Mouse (Mus musculus): ENCODE measurements around the gene Nphp3. TPM values are rescaled to one million over a fixed set of nuclear protein-coding genes. Genes with fewer than 3 reads are reported as not detected.
A peak's percentile ranks its signal among the peaks of the same experiment; 100 is the strongest.

Nphp3 gene
- polyA plus RNA-seq, 1 experiment from 2014 or later: 1.00 TPM

DNA sequence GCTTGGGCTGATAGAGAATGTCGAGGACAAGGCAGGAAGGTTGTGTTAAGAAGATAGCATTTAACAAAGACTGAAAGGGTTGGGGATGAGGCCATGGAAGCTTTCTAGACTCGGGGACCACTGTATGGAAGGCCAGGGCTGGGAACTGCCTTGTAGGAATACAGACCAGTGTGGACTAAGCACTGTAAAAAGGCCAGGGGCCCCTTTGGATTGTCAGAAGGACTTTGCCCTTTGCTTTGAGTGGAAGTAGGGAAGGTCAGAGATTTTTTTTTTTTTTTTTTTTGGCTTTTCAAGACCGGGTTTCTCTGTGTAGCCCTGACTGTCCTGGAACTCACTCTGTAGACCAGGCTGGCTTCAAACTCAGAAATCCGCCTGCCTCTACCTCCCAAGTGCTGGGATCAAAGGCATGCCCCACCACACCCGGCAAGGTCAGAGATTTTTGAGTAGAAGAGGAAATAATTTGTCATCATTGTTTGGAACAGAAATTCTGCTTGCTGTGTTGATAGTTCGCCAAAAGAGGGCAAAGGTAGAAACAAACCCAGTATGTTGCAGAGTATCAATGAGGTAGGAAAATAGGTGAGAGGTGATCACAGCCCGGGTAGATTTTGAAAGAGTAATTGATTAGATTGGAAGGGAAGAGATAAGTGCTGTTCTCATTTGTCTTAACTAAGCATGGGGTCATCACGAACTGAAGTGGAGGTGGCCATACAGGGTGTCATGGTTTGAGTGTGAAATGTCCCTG, 68.7 kb downstream of the Nphp3 start:
- Histone ChIP-seq H3K9ac (replicated peaks) (no peak overlapping the region), H3K4me3 (ENCODE audit: low read depth, low read length) (no peak overlapping the region), H3K4me1 (ENCODE audit: insufficient read depth) (peaks cover 7% of the 10 kb centered on the region), H3K27ac (ENCODE audit: low read depth) (peak overlapping the region; percentile 81), H3K4me2 (ENCODE audit: low read depth, low read length) (peak overlapping the region; percentile 40), H3K9me3 (ENCODE audit: low read length) (no peaks in the 10 kb centered on the region), H3K27me3 (ENCODE audit: insufficient read depth, low read length) (no peaks in the 10 kb centered on the region), H3K36me3 (replicated peaks; ENCODE audit: insufficient read depth, low read length) (peaks cover 3% of the 10 kb centered on the region; the same call in 1 of the 2 replicates)
- TF ChIP-seq EP300 (IDR thresholded peaks at IDR 0.05; ENCODE audit: low read depth) (no peak), CTCF (IDR thresholded peaks at IDR 0.05; ENCODE audit: low read depth) (no peak)
- 48% methylated on average over 8 of the region's 8 CpGs for WGBS (ENCODE audit: insufficient replicate concordance)
- ATAC-seq (peak; percentile 87), DNase-seq (no peak)

DNA sequence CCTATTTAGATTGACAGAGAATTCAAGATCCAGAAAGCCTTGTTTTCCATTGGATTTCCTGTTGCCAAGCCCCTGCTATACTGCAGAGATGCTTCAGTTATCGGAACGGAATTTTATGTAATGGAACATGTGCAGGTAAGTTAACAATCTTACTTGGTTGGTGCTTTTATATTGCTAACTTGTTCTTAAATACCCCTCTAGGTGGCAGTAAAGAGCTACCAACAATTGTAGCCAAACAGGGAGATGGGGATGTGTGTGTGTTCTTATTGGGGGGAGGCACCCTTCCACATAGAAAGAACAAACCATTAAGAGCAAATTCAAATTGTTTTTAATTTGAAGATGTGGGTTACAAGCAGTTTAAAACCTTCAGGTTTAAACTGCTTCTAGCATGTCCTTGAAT, 73.5 kb downstream of the Nphp3 start:
- no peak for TF ChIP-seq EP300 (IDR thresholded peaks at IDR 0.05; ENCODE audit: low read depth)
- peak; percentile 68 for TF ChIP-seq CTCF (IDR thresholded peaks at IDR 0.05; ENCODE audit: low read depth)
- H3K27ac ChIP-seq (ENCODE audit: low read depth): no peak overlapping the region
- no peaks in the 10 kb centered on the region for H3K9me3 ChIP-seq (ENCODE audit: low read length)
- DNase-seq (no peak), ATAC-seq (no peak)
- peaks cover 5% of the 10 kb centered on the region; the same call in 1 of the 2 replicates for H3K4me1 ChIP-seq (ENCODE audit: insufficient read depth)
- H3K4me2 ChIP-seq (ENCODE audit: low read depth, low read length): no peak overlapping the region
- H3K4me3 ChIP-seq (ENCODE audit: low read depth, low read length): no peak overlapping the region
- H3K27me3 ChIP-seq (ENCODE audit: insufficient read depth, low read length): no peaks in the 10 kb centered on the region
- WGBS (ENCODE audit: insufficient replicate concordance): 61% methylated on average over 2 of the region's 2 CpGs
- H3K9ac ChIP-seq (replicated peaks): no peak overlapping the region
- H3K36me3 ChIP-seq (replicated peaks; ENCODE audit: insufficient read depth, low read length): peaks cover 13% of the 10 kb centered on the region; the same call in 1 of the 2 replicates

DNA sequence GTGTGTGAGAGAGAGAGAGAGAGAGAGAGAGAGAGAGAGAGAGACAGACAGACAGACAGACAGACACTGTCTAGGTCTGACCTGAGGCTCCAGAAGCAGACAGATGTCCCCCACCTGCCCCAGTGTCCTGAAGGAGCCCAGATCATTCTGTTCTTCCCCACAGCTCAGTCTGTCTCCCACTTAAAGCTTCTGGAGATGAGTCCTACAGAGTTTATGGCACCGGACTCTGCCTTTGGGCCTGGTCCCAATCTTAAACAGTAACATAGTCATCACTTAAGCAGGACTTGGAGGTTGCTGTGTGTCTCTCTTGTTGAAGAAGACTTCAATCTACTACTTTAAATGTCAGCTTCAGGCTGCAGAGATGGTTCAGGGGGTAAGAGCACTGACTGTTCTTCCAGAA, 76.4 kb downstream of the Nphp3 start:
- Histone ChIP-seq H3K4me3 (ENCODE audit: low read depth, low read length) (no peak overlapping the region), H3K36me3 (replicated peaks; ENCODE audit: insufficient read depth, low read length) (peaks cover 24% of the 10 kb centered on the region), H3K27ac (ENCODE audit: low read depth) (no peak overlapping the region), H3K27me3 (ENCODE audit: insufficient read depth, low read length) (no peaks in the 10 kb centered on the region), H3K4me1 (ENCODE audit: insufficient read depth) (no peaks in the 10 kb centered on the region), H3K4me2 (ENCODE audit: low read depth, low read length) (no peak overlapping the region), H3K9me3 (ENCODE audit: low read length) (no peaks in the 10 kb centered on the region), H3K9ac (replicated peaks) (no peak overlapping the region)
- no peak for TF ChIP-seq EP300 (IDR thresholded peaks at IDR 0.05; ENCODE audit: low read depth)
- TF ChIP-seq CTCF (IDR thresholded peaks at IDR 0.05; ENCODE audit: low read depth): no peak
- no peak for DNase-seq
- no peak for ATAC-seq
- 76% methylated on average over 1 of the region's 1 CpGs for WGBS (ENCODE audit: insufficient replicate concordance)

DNA sequence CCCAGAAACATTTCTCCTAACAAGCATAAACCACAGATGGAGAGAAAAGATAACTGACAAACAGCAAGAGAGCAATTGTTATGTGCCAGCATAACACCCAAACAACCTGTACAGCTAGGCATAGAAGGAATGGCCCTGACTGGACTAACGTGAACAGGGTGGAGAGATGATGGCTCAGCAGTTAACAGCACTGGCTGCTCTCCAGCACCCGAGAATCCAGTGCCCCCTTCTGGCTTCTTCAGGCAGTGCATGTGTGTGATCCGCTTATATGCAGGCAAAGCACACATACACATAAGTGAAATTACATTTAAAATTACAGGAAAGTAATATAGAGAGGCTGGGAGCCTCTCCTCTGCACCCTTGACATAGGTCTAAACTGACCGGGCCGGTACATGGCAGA, 77.0 kb downstream of the Nphp3 start:
- 48% methylated on average over 5 of the region's 5 CpGs for WGBS (ENCODE audit: insufficient replicate concordance)

DNA sequence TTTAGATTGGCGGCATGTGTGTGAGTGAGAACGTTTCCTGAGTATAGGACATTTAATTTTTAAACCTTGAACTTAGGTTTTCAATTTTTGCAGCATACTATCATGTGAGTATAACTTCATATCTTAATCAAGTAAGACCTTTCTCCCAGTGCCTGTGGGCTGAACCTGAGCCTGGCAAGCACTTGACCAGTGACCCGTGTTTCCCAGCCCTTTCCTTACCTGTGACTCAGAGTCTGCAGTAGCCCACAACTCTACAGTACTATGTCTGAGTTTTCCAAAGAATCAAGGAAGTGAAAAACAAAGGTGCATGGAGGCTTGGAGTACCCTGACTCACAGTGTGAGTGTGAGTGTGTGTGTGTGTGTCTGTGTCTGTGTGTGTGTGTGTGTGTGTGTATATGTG, 77.7 kb downstream of the Nphp3 start:
- no peaks in the 10 kb centered on the region for H3K4me1 ChIP-seq (ENCODE audit: insufficient read depth)
- no peaks in the 10 kb centered on the region for H3K27me3 ChIP-seq (ENCODE audit: insufficient read depth, low read length)
- DNase-seq (no peak), ATAC-seq (no peak)
- H3K9me3 ChIP-seq (ENCODE audit: low read length): no peaks in the 10 kb centered on the region
- H3K27ac ChIP-seq (ENCODE audit: low read depth): no peak overlapping the region
- H3K4me3 ChIP-seq (ENCODE audit: low read depth, low read length): no peak overlapping the region
- no peak overlapping the region for H3K4me2 ChIP-seq (ENCODE audit: low read depth, low read length)
- TF ChIP-seq CTCF (IDR thresholded peaks at IDR 0.05; ENCODE audit: low read depth) (no peak), EP300 (IDR thresholded peaks at IDR 0.05; ENCODE audit: low read depth) (no peak)
- WGBS (ENCODE audit: insufficient replicate concordance): 70% methylated on average over 3 of the region's 3 CpGs
- H3K36me3 ChIP-seq (replicated peaks; ENCODE audit: insufficient read depth, low read length): peaks cover 30% of the 10 kb centered on the region
- H3K9ac ChIP-seq (replicated peaks): no peak overlapping the region

More for the DNA sequence above, 77.0 kb downstream of the Nphp3 start:
- Histone ChIP-seq H3K36me3 (replicated peaks; ENCODE audit: insufficient read depth, low read length) (peaks cover 26% of the 10 kb centered on the region), H3K4me3 (ENCODE audit: low read depth, low read length) (no peak overlapping the region), H3K27me3 (ENCODE audit: insufficient read depth, low read length) (no peaks in the 10 kb centered on the region), H3K4me1 (ENCODE audit: insufficient read depth) (no peaks in the 10 kb centered on the region), H3K9me3 (ENCODE audit: low read length) (no peaks in the 10 kb centered on the region), H3K27ac (ENCODE audit: low read depth) (no peak overlapping the region), H3K9ac (replicated peaks) (no peak overlapping the region), H3K4me2 (ENCODE audit: low read depth, low read length) (no peak overlapping the region)
- TF ChIP-seq EP300 (IDR thresholded peaks at IDR 0.05; ENCODE audit: low read depth) (no peak), CTCF (IDR thresholded peaks at IDR 0.05; ENCODE audit: low read depth) (peak; percentile 75)
- ATAC-seq: peak; percentile 67
- DNase-seq: peak; percentile 75

DNA sequence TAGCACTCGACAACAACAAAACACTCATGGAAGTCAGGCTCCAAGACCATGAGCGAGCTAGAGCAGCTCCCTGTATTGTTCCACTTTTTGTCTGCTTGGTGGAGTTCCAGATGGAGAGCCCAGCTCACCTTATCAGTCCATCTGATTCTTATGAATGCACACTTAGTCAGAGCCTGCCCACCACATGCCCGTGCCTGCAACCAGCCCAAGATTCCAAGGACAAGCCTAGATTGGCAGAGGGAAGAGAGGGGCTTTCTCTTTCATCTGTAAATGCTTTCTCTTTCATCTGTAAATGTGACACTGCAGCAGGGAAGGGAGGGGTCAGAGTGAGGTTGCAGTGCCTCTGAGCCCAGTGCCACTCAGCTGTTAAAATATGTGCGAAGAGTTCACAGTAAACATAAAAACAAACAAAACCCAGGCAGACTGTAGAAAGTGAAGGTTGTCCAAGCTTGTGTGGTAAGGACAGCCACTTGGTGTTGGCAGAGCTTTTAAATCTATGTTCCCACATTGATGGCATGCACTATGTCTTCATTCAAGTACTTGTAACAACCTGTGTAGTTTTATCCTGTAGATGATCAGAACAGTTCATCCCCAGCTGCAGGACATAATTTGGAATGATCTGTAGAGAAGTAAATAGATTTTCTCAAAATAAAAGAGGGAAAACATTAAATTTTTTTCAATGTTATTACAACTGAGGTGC, 83.5 kb downstream of the Nphp3 start:
- Histone ChIP-seq H3K4me1 (ENCODE audit: insufficient read depth) (no peaks in the 10 kb centered on the region), H3K27me3 (ENCODE audit: insufficient read depth, low read length) (no peaks in the 10 kb centered on the region), H3K4me3 (ENCODE audit: low read depth, low read length) (no peak overlapping the region), H3K27ac (ENCODE audit: low read depth) (no peak overlapping the region), H3K9ac (replicated peaks) (no peak overlapping the region), H3K36me3 (replicated peaks; ENCODE audit: insufficient read depth, low read length) (peaks cover 23% of the 10 kb centered on the region), H3K4me2 (ENCODE audit: low read depth, low read length) (no peak overlapping the region), H3K9me3 (ENCODE audit: low read length) (no peaks in the 10 kb centered on the region)
- ATAC-seq (no peak), DNase-seq (no peak)
- 65% methylated on average over 4 of the region's 4 CpGs for WGBS (ENCODE audit: insufficient replicate concordance)
- TF ChIP-seq CTCF (IDR thresholded peaks at IDR 0.05; ENCODE audit: low read depth): no peak
- no peak for TF ChIP-seq EP300 (IDR thresholded peaks at IDR 0.05; ENCODE audit: low read depth)
